Mouse (Mus musculus): ENCODE measurements around the gene Rpgrip1l. TPM values are rescaled to one million over a fixed set of nuclear protein-coding genes. Genes with fewer than 3 reads are reported as not detected.

The Rpgrip1l gene
- polyA plus RNA-seq, 1 experiment from 2014 or later, result 8.7 TPM

GRCm38 (mm10) chr8:91273493-91273892 is 39.6 kb downstream of the Rpgrip1l start:
- Histone ChIP-seq H3K9ac (ENCODE audit: low read depth, low read length) (no peak overlapping the region), H3K4me3 (replicated peaks; ENCODE audit: low read depth, low read length) (no peak overlapping the region), H3K9me3 (replicated peaks; ENCODE audit: low read length) (no peaks in the 10 kb centered on the region), H3K27ac (no peak overlapping the region), H3K4me2 (ENCODE audit: low read length) (no peak overlapping the region), H3K36me3 (ENCODE audit: insufficient read depth, low read length) (0 out of 2 replicates have a peak, but pooled peaks cover 9% of the 10 kb centered on the region), H3K4me1 (replicated peaks; ENCODE audit: insufficient read depth, low read length) (no peaks in the 10 kb centered on the region), H3K27me3 (ENCODE audit: insufficient read depth, low read length) (no peaks in the 10 kb centered on the region)
- ATAC-seq (replicated peaks; ENCODE audit: low FRiP score, low read depth), result no peak
- no peak for DNase-seq (ENCODE audit: low spot score)
- TF ChIP-seq CTCF (IDR thresholded peaks at IDR 0.05; ENCODE audit: low read depth), result no peak
- 94% methylated on average over 5 of the region's 5 CpGs for WGBS

GRCm38 (mm10) chr8:91269374-91269958 is 43.6 kb downstream of the Rpgrip1l start:
- DNase-seq (ENCODE audit: low spot score) (no peak), ATAC-seq (replicated peaks; ENCODE audit: low FRiP score, low read depth) (no peak)
- 0 out of 2 replicates have a peak, but pooled peaks cover 9% of the 10 kb centered on the region for H3K36me3 ChIP-seq (ENCODE audit: insufficient read depth, low read length)
- no peak overlapping the region for H3K4me3 ChIP-seq (replicated peaks; ENCODE audit: low read depth, low read length)
- no peaks in the 10 kb centered on the region for H3K27me3 ChIP-seq (ENCODE audit: insufficient read depth, low read length)
- TF ChIP-seq CTCF (IDR thresholded peaks at IDR 0.05; ENCODE audit: low read depth), result no peak
- no peaks in the 10 kb centered on the region for H3K4me1 ChIP-seq (replicated peaks; ENCODE audit: insufficient read depth, low read length)
- 64% methylated on average over 2 of the region's 2 CpGs for WGBS
- H3K9me3 ChIP-seq (replicated peaks; ENCODE audit: low read length), result no peaks in the 10 kb centered on the region
- H3K27ac ChIP-seq, result no peak overlapping the region
- H3K9ac ChIP-seq (ENCODE audit: low read depth, low read length), result no peak overlapping the region
- no peak overlapping the region for H3K4me2 ChIP-seq (ENCODE audit: low read length)

DNA sequence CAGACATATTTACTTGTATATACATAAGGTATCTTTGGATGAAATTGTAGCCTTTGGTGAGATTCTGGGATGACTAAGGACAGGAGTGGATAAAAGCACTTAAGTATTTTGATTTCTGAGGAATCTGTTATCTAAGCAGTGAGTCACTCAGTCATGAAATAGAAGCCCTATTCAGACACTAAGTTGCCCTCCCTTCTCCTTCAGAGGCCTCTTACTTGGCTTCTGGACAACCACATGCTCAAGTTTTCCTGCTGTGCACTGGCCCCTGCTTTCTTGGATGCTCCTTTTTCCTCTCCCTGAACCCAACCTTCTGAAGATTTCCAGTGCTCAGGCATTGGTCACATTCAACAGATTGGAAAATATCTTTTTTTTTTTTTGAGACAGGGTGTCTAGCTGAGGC is 48.5 kb downstream of the Rpgrip1l start:
- Histone ChIP-seq H3K9ac (ENCODE audit: low read depth, low read length) (no peak overlapping the region), H3K9me3 (replicated peaks; ENCODE audit: low read length) (no peaks in the 10 kb centered on the region), H3K4me3 (replicated peaks; ENCODE audit: low read depth, low read length) (no peak overlapping the region), H3K4me2 (ENCODE audit: low read length) (no peak overlapping the region), H3K27ac (no peak overlapping the region), H3K27me3 (ENCODE audit: insufficient read depth, low read length) (no peaks in the 10 kb centered on the region), H3K36me3 (ENCODE audit: insufficient read depth, low read length) (no peaks in the 10 kb centered on the region), H3K4me1 (replicated peaks; ENCODE audit: insufficient read depth, low read length) (no peaks in the 10 kb centered on the region)
- DNase-seq (ENCODE audit: low spot score), result no peak
- no peak for ATAC-seq (replicated peaks; ENCODE audit: low FRiP score, low read depth)
- no peak for TF ChIP-seq CTCF (IDR thresholded peaks at IDR 0.05; ENCODE audit: low read depth)

DNA sequence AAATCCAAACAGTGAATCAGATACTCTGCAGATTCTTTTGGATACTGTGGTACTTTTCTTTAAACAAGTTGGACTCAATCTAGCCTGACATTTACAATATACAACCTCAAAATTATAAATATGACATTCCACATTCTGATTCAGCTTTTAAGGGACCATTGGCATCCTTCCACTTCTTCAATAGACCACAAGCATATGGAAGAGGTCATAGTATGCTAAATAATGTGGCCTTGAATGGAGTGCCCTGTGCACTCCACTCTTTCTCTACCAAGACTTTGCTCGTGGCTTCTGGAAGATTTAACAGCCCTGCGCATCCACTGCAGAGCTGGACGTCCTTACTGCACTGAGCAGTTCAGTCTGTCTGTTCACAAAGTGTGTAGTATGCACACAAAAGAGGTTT is 49.1 kb downstream of the Rpgrip1l start:
- H3K36me3 ChIP-seq (ENCODE audit: insufficient read depth, low read length), result no peaks in the 10 kb centered on the region
- no peak for TF ChIP-seq CTCF (IDR thresholded peaks at IDR 0.05; ENCODE audit: low read depth)
- ATAC-seq (replicated peaks; ENCODE audit: low FRiP score, low read depth), result no peak

DNA sequence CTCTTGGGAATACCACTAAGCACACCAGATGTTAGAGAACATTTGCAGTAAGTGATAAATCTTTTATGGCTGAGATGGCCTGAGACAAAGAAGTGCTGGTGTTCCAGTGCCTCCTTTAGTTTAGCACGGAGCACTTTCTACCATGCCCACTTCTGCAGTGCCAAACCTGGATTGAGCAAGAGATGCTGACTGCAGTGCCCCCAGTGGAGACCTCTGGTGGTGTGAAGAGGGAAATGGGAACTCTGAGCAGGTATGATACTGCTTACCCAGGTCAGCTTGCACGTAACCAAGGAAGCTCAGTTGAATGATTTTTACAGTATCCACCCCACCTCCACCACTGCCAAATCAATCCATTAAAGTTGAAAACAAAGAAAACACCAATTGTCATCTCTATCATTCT is 51.5 kb downstream of the Rpgrip1l start:
- peak; percentile 34; the same call in 1 of the 2 replicates for TF ChIP-seq CTCF (IDR thresholded peaks at IDR 0.05; ENCODE audit: low read depth)

More for the DNA sequence above, 49.1 kb downstream of the Rpgrip1l start:
- H3K4me1 ChIP-seq (replicated peaks; ENCODE audit: insufficient read depth, low read length), result no peaks in the 10 kb centered on the region
- no peak for DNase-seq (ENCODE audit: low spot score)
- no peaks in the 10 kb centered on the region for H3K27me3 ChIP-seq (ENCODE audit: insufficient read depth, low read length)
- H3K4me3 ChIP-seq (replicated peaks; ENCODE audit: low read depth, low read length), result no peak overlapping the region
- H3K27ac ChIP-seq, result no peak overlapping the region
- WGBS, result 89% methylated on average over 3 of the region's 3 CpGs
- no peaks in the 10 kb centered on the region for H3K9me3 ChIP-seq (replicated peaks; ENCODE audit: low read length)
- no peak overlapping the region for H3K4me2 ChIP-seq (ENCODE audit: low read length)
- no peak overlapping the region for H3K9ac ChIP-seq (ENCODE audit: low read depth, low read length)

DNA sequence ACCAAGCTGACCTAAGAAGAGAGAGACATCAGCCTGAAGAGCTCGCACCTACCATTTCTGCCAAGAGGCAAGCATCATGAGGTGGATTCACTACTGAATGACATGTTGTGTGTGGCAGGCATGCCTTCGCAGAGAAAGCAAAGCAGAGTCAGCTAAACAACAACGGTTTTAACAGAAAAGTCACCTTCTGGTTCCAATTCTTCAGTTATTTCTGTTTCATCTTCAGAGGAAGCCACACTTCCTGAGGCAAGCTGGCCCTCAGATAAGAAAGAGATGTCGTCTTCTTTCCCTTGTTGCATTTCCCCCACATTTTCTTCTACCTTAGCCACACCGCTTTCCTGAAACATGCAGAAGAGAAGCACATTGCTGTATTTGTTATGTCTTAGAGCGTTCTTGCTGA is 62.1 kb downstream of the Rpgrip1l start:
- Histone ChIP-seq H3K9me3 (replicated peaks; ENCODE audit: low read length) (no peaks in the 10 kb centered on the region), H3K27me3 (ENCODE audit: insufficient read depth, low read length) (no peaks in the 10 kb centered on the region), H3K9ac (ENCODE audit: low read depth, low read length) (no peak overlapping the region), H3K27ac (no peak overlapping the region), H3K4me2 (ENCODE audit: low read length) (no peak overlapping the region), H3K36me3 (ENCODE audit: insufficient read depth, low read length) (peaks cover 4% of the 10 kb centered on the region; the same call in 1 of the 2 replicates), H3K4me3 (replicated peaks; ENCODE audit: low read depth, low read length) (no peak overlapping the region), H3K4me1 (replicated peaks; ENCODE audit: insufficient read depth, low read length) (no peaks in the 10 kb centered on the region)
- ATAC-seq (replicated peaks; ENCODE audit: low FRiP score, low read depth), result no peak
- no peak for DNase-seq (ENCODE audit: low spot score)
- WGBS, result 91% methylated on average over 6 of the region's 6 CpGs
- no peak for TF ChIP-seq CTCF (IDR thresholded peaks at IDR 0.05; ENCODE audit: low read depth)

More for the DNA sequence above, 51.5 kb downstream of the Rpgrip1l start:
- Histone ChIP-seq H3K27me3 (ENCODE audit: insufficient read depth, low read length) (no peaks in the 10 kb centered on the region), H3K9me3 (replicated peaks; ENCODE audit: low read length) (no peaks in the 10 kb centered on the region), H3K4me3 (replicated peaks; ENCODE audit: low read depth, low read length) (no peak overlapping the region), H3K9ac (ENCODE audit: low read depth, low read length) (no peak overlapping the region), H3K4me2 (ENCODE audit: low read length) (no peak overlapping the region), H3K27ac (no peak overlapping the region), H3K36me3 (ENCODE audit: insufficient read depth, low read length) (no peaks in the 10 kb centered on the region), H3K4me1 (replicated peaks; ENCODE audit: insufficient read depth, low read length) (no peaks in the 10 kb centered on the region)
- ATAC-seq (replicated peaks; ENCODE audit: low FRiP score, low read depth), result no peak
- WGBS, result 74% methylated on average over 2 of the region's 2 CpGs
- DNase-seq (ENCODE audit: low spot score), result no peak
